22 mouse cellular contexts compared by ENCODE assay signal in the genomic region with DNA sequence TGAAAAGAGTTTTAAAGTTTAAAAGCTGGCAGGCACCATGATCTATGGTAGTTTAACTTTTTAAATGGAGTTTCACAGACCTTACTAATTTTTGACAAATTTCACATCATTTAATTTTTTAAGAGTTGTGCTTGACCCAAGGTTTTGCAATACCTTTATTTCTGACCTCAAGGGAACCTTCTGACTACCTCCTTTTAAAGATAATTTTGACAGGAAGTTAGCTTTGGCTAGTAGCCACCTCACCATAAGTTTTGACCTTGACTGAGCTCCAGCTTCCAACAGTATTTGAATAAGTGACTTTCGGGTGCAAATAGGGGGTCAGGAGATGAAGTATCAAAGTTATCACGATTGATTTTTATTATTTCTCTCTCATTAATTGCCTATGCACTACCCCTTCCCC.
DNase-seq lines count a peak whose midpoint lies in the region; TF ChIP-seq lines count a peak whose summit lies in the region.
"Had no signal": no experiment of that assay in that cellular context is flagged by ENCODE, and none has a peak within 500 bp of the region (broad histone marks: within the 10 kb centered on the region; RNA-seq: fewer than 3 reads in every experiment).

No protein-coding gene starts in this region.

- no peak overlapping the region for H3K4me3 ChIP-seq in liver, adult 2 months (ENCODE audit: insufficient read depth, low read depth, low read length)
- H3K4me3 ChIP-seq in MEL (ENCODE audit: control insufficient read depth in 1 of 2, insufficient read depth in 1 of 2, low read depth in 2 of 2, low read length in 2 of 2), result no peak overlapping the region

- H3K36me3 ChIP-seq in liver, adult 2 months (ENCODE audit: control insufficient read depth, insufficient read depth, low read length), result no peaks in the 10 kb centered on the region
- peaks cover 0 to 14% of the 10 kb centered on the region in 2 experiments; a peak in 2 of 4 replicates for H3K36me3 ChIP-seq in MEL (ENCODE audit: control insufficient read depth in 1 of 2, insufficient read depth in 2 of 2, low read length in 2 of 2)
- H3K36me3 ChIP-seq: G1E had no signal

- H3K9ac ChIP-seq in liver, adult 2 months (ENCODE audit: low read depth, low read length), result no peak overlapping the region
- H3K9ac ChIP-seq in MEL (ENCODE audit: control insufficient read depth, low read depth, low read length, poor library complexity, severe bottlenecking), result no peak overlapping the region

- H3K79me2 ChIP-seq in liver, adult 2 months (ENCODE audit: control insufficient read depth, insufficient read depth, low read length), result no peaks in the 10 kb centered on the region
- no peaks in the 10 kb centered on the region for H3K79me2 ChIP-seq in MEL (ENCODE audit: control insufficient read depth, insufficient read depth, low read length, poor library complexity)

- peak; percentile 22 for DNase-seq in kidney, adult 9 months
- no peak for DNase-seq in kidney, postnatal 25 days
- peak; percentile 21 for DNase-seq in liver, adult 2 months (ENCODE audit: extremely low read depth, low read depth, low spot score)
- DNase-seq in liver, result no peak
- peak; percentile 92 for DNase-seq in 416B (ENCODE audit: low read depth)
- DNase-seq in MEL (ENCODE audit: low read depth, low spot score), result peak; percentile 13
- no peak for DNase-seq in cerebellum, postnatal 4 days (ENCODE audit: low spot score in 2 of 2)
- DNase-seq in right cerebral cortex, postnatal 36 days (ENCODE audit: low spot score in 2 of 2), result no peak
- DNase-seq: adrenal gland, adult 2 months; adrenal gland, adult 8-10 months; adrenal gland, postnatal 10 days; adrenal gland, postnatal 14 days; adrenal gland, postnatal 25 days; adrenal gland, postnatal 36 days; B cell, adult 2 months; cerebellum, adult 11 months; cerebellum, adult 11-12 months; cerebellum, adult 18-20 months; cerebellum, adult 2 months had no signal

- TF ChIP-seq POLR2A in liver, adult 2 months (IDR thresholded peaks at IDR 0.05; ENCODE audit: extremely low read depth, insufficient read depth, low read length), result no peak
- TF ChIP-seq POLR2A in MEL (IDR thresholded peaks at IDR 0.05; ENCODE audit: control insufficient read depth in 1 of 2, insufficient read depth in 1 of 2, low read depth in 1 of 2, low read length in 2 of 2, poor library complexity in 1 of 2), result no peak

- H3K27ac ChIP-seq in liver, adult 2 months (replicated peaks; ENCODE audit: insufficient read depth, low read depth, low read length), result no peak overlapping the region
- no peak overlapping the region for H3K27ac ChIP-seq in MEL (ENCODE audit: control insufficient read depth, low read depth, low read length)

- H3K27me3 ChIP-seq in liver, adult 2 months (ENCODE audit: control insufficient read depth, insufficient read depth, low read length), result no peaks in the 10 kb centered on the region
- no peaks in the 10 kb centered on the region for H3K27me3 ChIP-seq in MEL (ENCODE audit: control insufficient read depth in 1 of 2, insufficient read depth in 2 of 2, low read length in 2 of 2)
- H3K27me3 ChIP-seq: CH12.LX, Patski had no signal

- no peaks in the 10 kb centered on the region for H3K4me1 ChIP-seq in liver, adult 2 months (ENCODE audit: control insufficient read depth, insufficient read depth, low read length)
- H3K4me1 ChIP-seq in MEL (ENCODE audit: control insufficient read depth in 1 of 2, insufficient read depth in 2 of 2, low read length in 2 of 2), result peaks cover 0 to 11% of the 10 kb centered on the region in 2 experiments; a peak in 2 of 4 replicates

- TF ChIP-seq CTCF in liver, adult 2 months (IDR thresholded peaks at IDR 0.05; ENCODE audit: low read depth, low read length), result no peak
- no peak for TF ChIP-seq CTCF in MEL (IDR thresholded peaks at IDR 0.05 in 2 of 3, conservative IDR thresholded peaks at IDR 0.05 in 1 of 3; ENCODE audit: control insufficient read depth in 1 of 3, insufficient read depth in 1 of 3, low read depth in 2 of 3, low read length in 3 of 3, poor library complexity in 1 of 3, severe bottlenecking in 1 of 3)

- 35% methylated on average over 2 of the region's 2 CpGs for WGBS in liver, adult 2 months

- TF ChIP-seq EP300 in MEL (IDR thresholded peaks at IDR 0.05; ENCODE audit: low read depth in 1 of 2, low read length in 2 of 2), result peak; percentile 16 to 44; a peak in 1 of 4 replicates

- no peak for TF ChIP-seq RAD21 in MEL (IDR thresholded peaks at IDR 0.05; ENCODE audit: low read depth, low read length)

- H3K9me3 ChIP-seq in MEL (replicated peaks; ENCODE audit: insufficient read depth, low read length), result no peaks in the 10 kb centered on the region

TF ChIP-seq in MEL, 35 proteins besides CTCF, POLR2A, EP300 and RAD21:
- TF ChIP-seq ELF1 (IDR thresholded peaks at IDR 0.05; ENCODE audit: low read depth, low read length) (no peak), SIN3A (IDR thresholded peaks at IDR 0.05; ENCODE audit: low read length) (no peak), ZMIZ1 (IDR thresholded peaks at IDR 0.05; ENCODE audit: low read depth, low read length) (no peak), NELFE (IDR thresholded peaks at IDR 0.05; ENCODE audit: low read depth, low read length) (no peak), CHD2 (IDR thresholded peaks at IDR 0.05; ENCODE audit: low read length) (no peak), ZNF384 (IDR thresholded peaks at IDR 0.05; ENCODE audit: low read depth, low read length) (no peak), ZC3H11A (IDR thresholded peaks at IDR 0.05; ENCODE audit: low read depth, low read length) (no peak), MAZ (IDR thresholded peaks at IDR 0.05; ENCODE audit: low read depth, low read length) (no peak), MAFK (IDR thresholded peaks at IDR 0.05; ENCODE audit: borderline replicate concordance, low read depth, low read length) (no peak), HCFC1 (IDR thresholded peaks at IDR 0.05; ENCODE audit: low read depth, low read length) (no peak), JUND (IDR thresholded peaks at IDR 0.05; ENCODE audit: low read depth, low read length) (no peak), KAT2A (conservative IDR thresholded peaks at IDR 0.05; ENCODE audit: low read depth, low read length) (no peak), POLR2AphosphoS5 (IDR thresholded peaks at IDR 0.05; ENCODE audit: borderline replicate concordance, low read depth, low read length) (no peak), E2F4 (IDR thresholded peaks at IDR 0.05; ENCODE audit: borderline replicate concordance, low read depth, low read length) (no peak), UBTF (IDR thresholded peaks at IDR 0.05; ENCODE audit: borderline replicate concordance, insufficient read depth, low read depth, low read length) (no peak), MXI1 (IDR thresholded peaks at IDR 0.05; ENCODE audit: low read depth, low read length) (no peak), SMC3 (IDR thresholded peaks at IDR 0.05; ENCODE audit: low read depth, low read length) (no peak), MEF2A (IDR thresholded peaks at IDR 0.05; ENCODE audit: extremely low read depth, insufficient replicate concordance, low read depth, low read length, poor library complexity, severe bottlenecking) (no peak), TBP (IDR thresholded peaks at IDR 0.05; ENCODE audit: low read depth, low read length) (no peak)

Comparison
In these comparisons a context has a peak if more than half of its experiments do, and no peak if none do; other contexts are left out.
1. DNase-seq: peak in kidney, adult 9 months (single experiment), liver, adult 2 months (single experiment), 416B (single experiment) and MEL (single experiment); none in kidney, postnatal 25 days (0 of 2), liver (single experiment), cerebellum, postnatal 4 days (0 of 2) and right cerebral cortex, postnatal 36 days (0 of 2).